Mouse (Mus musculus): ENCODE measurements around the gene Abcb4. TPM values are rescaled to one million over a fixed set of nuclear protein-coding genes. Genes with fewer than 3 reads are reported as not detected.
A peak's percentile ranks its signal among the peaks of the same experiment; 100 is the strongest.
"Not testable (repeated sequence)": the region's sequence is repeated elsewhere in the genome, so short reads cannot be mapped to it uniquely, and the experiment has no call there.

Abcb4 gene
- polyA plus RNA-seq, 1 experiment from 2014 or later: 1.0 TPM

- WGBS: 91% methylated on average over 5 of the region's 5 CpGs
- Histone ChIP-seq H3K4me1 (ENCODE audit: control insufficient read depth, insufficient read depth, low read depth, low read length) (no peaks in the 10 kb centered on the region), H3K36me3 (ENCODE audit: control insufficient read depth, insufficient read depth, low read length) (peaks cover 15% of the 10 kb centered on the region)
Measured at GRCm38 (mm10) chr5:8987925-8988324, 94.4 kb downstream of the Abcb4 start.

GRCm38 (mm10) chr5:8990526-8990925 lies 97.0 kb downstream of the Abcb4 start:
- no peaks in the 10 kb centered on the region for H3K27me3 ChIP-seq (replicated peaks; ENCODE audit: control insufficient read depth, insufficient read depth, low read length)
- H3K9me3 ChIP-seq (ENCODE audit: control insufficient read depth, low read length): no peaks in the 10 kb centered on the region
- no peak overlapping the region for H3K9ac ChIP-seq (ENCODE audit: low read depth, low read length)
- H3K4me3 ChIP-seq (ENCODE audit: low read length): no peak overlapping the region
- H3K36me3 ChIP-seq (ENCODE audit: control insufficient read depth, insufficient read depth, low read length): peaks cover 7% of the 10 kb centered on the region
- H3K4me2 ChIP-seq (ENCODE audit: low read length): no peak overlapping the region
- WGBS: 88% methylated on average over 13 of the region's 13 CpGs
- no peak overlapping the region for H3K27ac ChIP-seq (ENCODE audit: low read depth, low read length)
- no peaks in the 10 kb centered on the region for H3K4me1 ChIP-seq (ENCODE audit: control insufficient read depth, insufficient read depth, low read depth, low read length)
- ATAC-seq: no peak

More at GRCm38 (mm10) chr5:8987925-8988324, 94.4 kb downstream of the Abcb4 start:
- no peak overlapping the region for H3K9ac ChIP-seq (ENCODE audit: low read depth, low read length)
- H3K27me3 ChIP-seq (replicated peaks; ENCODE audit: control insufficient read depth, insufficient read depth, low read length): no peaks in the 10 kb centered on the region
- no peak for ATAC-seq
- no peak overlapping the region for H3K4me3 ChIP-seq (ENCODE audit: low read length)
- H3K9me3 ChIP-seq (ENCODE audit: control insufficient read depth, low read length): no peaks in the 10 kb centered on the region
- H3K4me2 ChIP-seq (ENCODE audit: low read length): no peak overlapping the region
- no peak overlapping the region for H3K27ac ChIP-seq (ENCODE audit: low read depth, low read length)

- Histone ChIP-seq H3K36me3 (ENCODE audit: control insufficient read depth, insufficient read depth, low read length) (peaks cover 5% of the 10 kb centered on the region), H3K4me1 (ENCODE audit: control insufficient read depth, insufficient read depth, low read depth, low read length) (peaks cover 8% of the 10 kb centered on the region), H3K27ac (ENCODE audit: low read depth, low read length) (no peak overlapping the region), H3K4me2 (ENCODE audit: low read length) (no peak overlapping the region), H3K4me3 (ENCODE audit: low read length) (no peak overlapping the region), H3K9me3 (ENCODE audit: control insufficient read depth, low read length) (no peaks in the 10 kb centered on the region), H3K9ac (ENCODE audit: low read depth, low read length) (no peak overlapping the region), H3K27me3 (replicated peaks; ENCODE audit: control insufficient read depth, insufficient read depth, low read length) (no peaks in the 10 kb centered on the region)
- 89% methylated on average over 16 of the region's 16 CpGs for WGBS
- ATAC-seq: no peak
Measured at GRCm38 (mm10) chr5:8991626-8992025, 98.1 kb downstream of the Abcb4 start.

GRCm38 (mm10) chr5:8995966-8996685 lies 102.6 kb downstream of the Abcb4 start:
- Histone ChIP-seq H3K36me3 (ENCODE audit: control insufficient read depth, insufficient read depth, low read length) (no peaks in the 10 kb centered on the region), H3K4me2 (ENCODE audit: low read length) (peak overlapping the region; percentile 89), H3K9ac (ENCODE audit: low read depth, low read length) (peak overlapping the region; percentile 89), H3K27ac (ENCODE audit: low read depth, low read length) (0 out of 2 replicates have a peak overlapping the region, but pooled peaks have one; percentile 1), H3K4me3 (ENCODE audit: low read length) (peak overlapping the region; percentile 89), H3K4me1 (ENCODE audit: control insufficient read depth, insufficient read depth, low read depth, low read length) (peaks cover 8% of the 10 kb centered on the region), H3K27me3 (replicated peaks; ENCODE audit: control insufficient read depth, insufficient read depth, low read length) (no peaks in the 10 kb centered on the region), H3K9me3 (ENCODE audit: control insufficient read depth, low read length) (no peaks in the 10 kb centered on the region)
- 23% methylated on average over 13 of the region's 13 CpGs for whole genome bisulfite sequencing
- ATAC-seq: no peak

GRCm38 (mm10) chr5:8996686-8997512 lies 103.4 kb downstream of the Abcb4 start, which contains the start of gene Crot:
Crot (minus strand) TSS chr5:8997324.
- WGBS: under 1% methylated on average over 46 of the region's 57 CpGs
- H3K27ac ChIP-seq (ENCODE audit: low read depth, low read length): peak within 1 kb of the TSS; percentile 88
- ATAC-seq: peak; percentile 100

GRCm38 (mm10) chr5:8997513-8997895 lies 104.0 kb downstream of the Abcb4 start:
- 9% methylated on average over 8 of the region's 8 CpGs for WGBS
- ATAC-seq: no peak
- H3K9ac ChIP-seq (ENCODE audit: low read depth, low read length): peak overlapping the region; percentile 89

More at GRCm38 (mm10) chr5:8996686-8997512, 103.4 kb downstream of the Abcb4 start, which contains the start of gene Crot:
- H3K27me3 ChIP-seq (replicated peaks; ENCODE audit: control insufficient read depth, insufficient read depth, low read length): no peaks in the 10 kb centered on the region
- H3K9me3 ChIP-seq (ENCODE audit: control insufficient read depth, low read length): no peaks in the 10 kb centered on the region
- H3K4me2 ChIP-seq (ENCODE audit: low read length): peak within 1 kb of the TSS; percentile 89
- H3K4me3 ChIP-seq (ENCODE audit: low read length): peak within 1 kb of the TSS; percentile 89
- peaks cover 8% of the 10 kb centered on the region for H3K4me1 ChIP-seq (ENCODE audit: control insufficient read depth, insufficient read depth, low read depth, low read length)
- peak within 1 kb of the TSS; percentile 89 for H3K9ac ChIP-seq (ENCODE audit: low read depth, low read length)
- H3K36me3 ChIP-seq (ENCODE audit: control insufficient read depth, insufficient read depth, low read length): no peaks in the 10 kb centered on the region

GRCm38 (mm10) chr5:8999108-8999507 lies 105.6 kb downstream of the Abcb4 start:
- H3K36me3 ChIP-seq (ENCODE audit: control insufficient read depth, insufficient read depth, low read length): no peaks in the 10 kb centered on the region
- no peaks in the 10 kb centered on the region for H3K27me3 ChIP-seq (replicated peaks; ENCODE audit: control insufficient read depth, insufficient read depth, low read length)
- no peak overlapping the region for H3K4me3 ChIP-seq (ENCODE audit: low read length)
- 71% methylated on average over 4 of the region's 4 CpGs for WGBS
- H3K9ac ChIP-seq (ENCODE audit: low read depth, low read length): no peak overlapping the region
- no peak overlapping the region for H3K4me2 ChIP-seq (ENCODE audit: low read length)
- H3K4me1 ChIP-seq (ENCODE audit: control insufficient read depth, insufficient read depth, low read depth, low read length): peaks cover 8% of the 10 kb centered on the region
- no peak overlapping the region for H3K27ac ChIP-seq (ENCODE audit: low read depth, low read length)
- ATAC-seq: no peak
- no peaks in the 10 kb centered on the region for H3K9me3 ChIP-seq (ENCODE audit: control insufficient read depth, low read length)

More at GRCm38 (mm10) chr5:8997513-8997895, 104.0 kb downstream of the Abcb4 start:
- Histone ChIP-seq H3K9me3 (ENCODE audit: control insufficient read depth, low read length) (no peaks in the 10 kb centered on the region), H3K27me3 (replicated peaks; ENCODE audit: control insufficient read depth, insufficient read depth, low read length) (no peaks in the 10 kb centered on the region), H3K27ac (ENCODE audit: low read depth, low read length) (peak overlapping the region; percentile 88), H3K36me3 (ENCODE audit: control insufficient read depth, insufficient read depth, low read length) (no peaks in the 10 kb centered on the region), H3K4me3 (ENCODE audit: low read length) (peak overlapping the region; percentile 89), H3K4me1 (ENCODE audit: control insufficient read depth, insufficient read depth, low read depth, low read length) (peaks cover 8% of the 10 kb centered on the region), H3K4me2 (ENCODE audit: low read length) (peak overlapping the region; percentile 89)

GRCm38 (mm10) chr5:9000006-9000405 lies 106.5 kb downstream of the Abcb4 start:
- not testable (repeated sequence) for H3K4me3 ChIP-seq (ENCODE audit: low read length); H3K27me3 ChIP-seq (replicated peaks; ENCODE audit: control insufficient read depth, insufficient read depth, low read length); H3K4me1 ChIP-seq (ENCODE audit: control insufficient read depth, insufficient read depth, low read depth, low read length); H3K9ac ChIP-seq (ENCODE audit: low read depth, low read length); H3K4me2 ChIP-seq (ENCODE audit: low read length); H3K27ac ChIP-seq (ENCODE audit: low read depth, low read length); H3K9me3 ChIP-seq (ENCODE audit: control insufficient read depth, low read length); H3K36me3 ChIP-seq (ENCODE audit: control insufficient read depth, insufficient read depth, low read length); ATAC-seq
- WGBS: 22% methylated on average over 7 of the region's 7 CpGs

GRCm38 (mm10) chr5:9006585-9006984 lies 113.1 kb downstream of the Abcb4 start:
- not testable (repeated sequence) for ATAC-seq; H3K4me1 ChIP-seq (ENCODE audit: control insufficient read depth, insufficient read depth, low read depth, low read length); H3K27me3 ChIP-seq (replicated peaks; ENCODE audit: control insufficient read depth, insufficient read depth, low read length); H3K4me3 ChIP-seq (ENCODE audit: low read length); H3K9ac ChIP-seq (ENCODE audit: low read depth, low read length); H3K27ac ChIP-seq (ENCODE audit: low read depth, low read length); H3K4me2 ChIP-seq (ENCODE audit: low read length); H3K9me3 ChIP-seq (ENCODE audit: control insufficient read depth, low read length); H3K36me3 ChIP-seq (ENCODE audit: control insufficient read depth, insufficient read depth, low read length)
- whole genome bisulfite sequencing: 50% methylated on average over 3 of the region's 3 CpGs

Measured in hindbrain, embryonic 16.5 days (tissue).